Mouse (Mus musculus): ENCODE data around the gene Prss42. TPM values are rescaled to one million over a fixed set of nuclear protein-coding genes. Genes with fewer than 3 reads are reported as not detected.
A peak's percentile ranks its signal among the peaks of the same experiment; 100 is the strongest.

Gene Prss42
- not detected for total RNA-seq (2021)
- not detected in 2 replicates for polyA plus RNA-seq (2012; rRNA removed)
- long read RNA-seq = 0 reads

GRCm38 (mm10) chr9:110797866-110798265, at the start of gene Prss42:
Gene Prss42 (plus strand): TSS chr9:110798166.
- no peak for DNase-seq

GRCm38 (mm10) chr9:110748451-110748850, 49.5 kb upstream of the Prss42 start:
- DNase-seq = no peak

- no peak for DNase-seq
These were observed 47.4 kb upstream of the Prss42 start for GRCm38 (mm10) chr9:110750404-110751187.

GRCm38 (mm10) chr9:110751412-110751811, 46.6 kb upstream of the Prss42 start:
- DNase-seq = no peak

GRCm38 (mm10) chr9:110752917-110753435, 45.0 kb upstream of the Prss42 start:
- no peak for DNase-seq

- DNase-seq = no peak
These were observed 44.2 kb upstream of the Prss42 start for GRCm38 (mm10) chr9:110753773-110754172.

GRCm38 (mm10) chr9:110757816-110758215, 40.1 kb upstream of the Prss42 start:
- no peak for DNase-seq

- DNase-seq = peak; percentile 80
These were observed 39.4 kb upstream of the Prss42 start for GRCm38 (mm10) chr9:110758605-110759004.

GRCm38 (mm10) chr9:110759265-110759664, 38.7 kb upstream of the Prss42 start:
- peak; percentile 59 for DNase-seq

- no peak for DNase-seq
These were observed 37.1 kb upstream of the Prss42 start for GRCm38 (mm10) chr9:110760886-110761285.

GRCm38 (mm10) chr9:110762763-110763162, 35.2 kb upstream of the Prss42 start:
- no peak for DNase-seq

- DNase-seq = no peak
These were observed 34.6 kb upstream of the Prss42 start for GRCm38 (mm10) chr9:110763405-110763804.

GRCm38 (mm10) chr9:110772336-110772735, 25.6 kb upstream of the Prss42 start:
- no peak for DNase-seq

- DNase-seq = no peak
These were observed 23.3 kb upstream of the Prss42 start for GRCm38 (mm10) chr9:110774403-110775268.

GRCm38 (mm10) chr9:110775269-110776022, 22.5 kb upstream of the Prss42 start:
- DNase-seq = no peak

GRCm38 (mm10) chr9:110778100-110778499, 19.9 kb upstream of the Prss42 start:
- DNase-seq = no peak

GRCm38 (mm10) chr9:110778559-110778958, 19.4 kb upstream of the Prss42 start:
- no peak for DNase-seq

- no peak for DNase-seq
These were observed 18.6 kb upstream of the Prss42 start for GRCm38 (mm10) chr9:110779242-110779913.

- DNase-seq = peak; percentile 97
These were observed 16.7 kb upstream of the Prss42 start for GRCm38 (mm10) chr9:110781256-110781721.

- DNase-seq = peak; percentile 96
These were observed 16.2 kb upstream of the Prss42 start for GRCm38 (mm10) chr9:110781731-110782130.

- DNase-seq = no peak
These were observed 14.4 kb upstream of the Prss42 start for GRCm38 (mm10) chr9:110783611-110784010.
